Mouse (Mus musculus): ENCODE data around the gene Gatb. TPM values are rescaled to one million over a fixed set of nuclear protein-coding genes. Genes with fewer than 3 reads are reported as not detected.

Gatb gene
- polyA plus RNA-seq, 1 experiment from 2014 or later, result 20.6 TPM

DNA sequence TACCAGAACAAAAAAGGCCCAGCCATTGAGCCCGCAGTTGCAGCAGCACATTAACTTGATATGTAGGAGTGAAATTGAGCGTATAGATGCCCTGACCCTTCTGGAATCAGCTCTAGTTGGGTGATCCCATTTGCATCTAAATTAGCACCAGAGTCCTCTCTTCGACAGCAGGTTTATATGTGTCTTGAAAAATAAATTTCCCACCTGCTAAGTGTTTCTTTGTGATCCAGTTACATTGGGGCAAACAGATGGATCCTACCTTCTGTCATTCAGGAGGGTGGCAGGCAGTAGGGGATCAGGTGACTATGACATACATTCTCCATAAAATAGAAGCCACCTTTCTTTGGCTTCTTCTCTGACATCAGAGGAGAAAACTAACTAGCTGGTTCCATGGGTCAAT lies 121.1 kb downstream of the Gatb start:
- Histone ChIP-seq H3K9me3 (ENCODE audit: control insufficient read depth, low read length) (no peaks in the 10 kb centered on the region), H3K27me3 (replicated peaks; ENCODE audit: control insufficient read depth, insufficient read depth, low read length) (no peaks in the 10 kb centered on the region), H3K4me1 (ENCODE audit: control insufficient read depth, insufficient read depth, low read length) (no peaks in the 10 kb centered on the region), H3K9ac (ENCODE audit: low read depth, low read length) (no peak overlapping the region), H3K4me3 (ENCODE audit: low read depth, low read length) (no peak overlapping the region), H3K36me3 (ENCODE audit: control insufficient read depth, insufficient read depth, low read length) (no peaks in the 10 kb centered on the region), H3K4me2 (ENCODE audit: low read depth, low read length) (no peak overlapping the region), H3K27ac (replicated peaks; ENCODE audit: low read depth, low read length) (no peak overlapping the region)
- DNase-seq (ENCODE audit: low spot score) (no peak), ATAC-seq (ENCODE audit: low read depth) (no peak)
- 71% methylated on average over 3 of the region's 3 CpGs for WGBS

DNA sequence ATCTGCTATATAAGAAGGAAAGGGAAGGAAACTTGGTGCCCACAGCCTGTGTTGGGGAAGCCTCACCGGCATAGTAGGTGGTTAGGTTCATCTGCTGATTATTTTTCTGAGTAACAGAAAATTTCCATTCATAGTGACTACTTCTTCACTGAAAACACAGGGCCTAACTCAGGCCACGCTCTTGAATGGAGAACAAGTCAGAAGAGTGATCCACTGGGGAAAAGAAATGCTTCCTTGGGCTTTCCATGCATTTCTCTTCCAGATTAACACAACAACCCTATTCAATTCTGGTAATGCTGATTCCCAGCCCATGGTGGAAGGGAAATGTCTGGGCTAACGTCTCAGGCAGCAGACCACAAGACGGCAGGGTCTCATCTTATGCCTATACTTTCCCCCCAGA lies 124.6 kb downstream of the Gatb start:
- ATAC-seq (ENCODE audit: low read depth), result no peak
- Histone ChIP-seq H3K27ac (replicated peaks; ENCODE audit: low read depth, low read length) (no peak overlapping the region), H3K9me3 (ENCODE audit: control insufficient read depth, low read length) (no peaks in the 10 kb centered on the region), H3K9ac (ENCODE audit: low read depth, low read length) (no peak overlapping the region), H3K4me1 (ENCODE audit: control insufficient read depth, insufficient read depth, low read length) (no peaks in the 10 kb centered on the region), H3K36me3 (ENCODE audit: control insufficient read depth, insufficient read depth, low read length) (no peaks in the 10 kb centered on the region), H3K27me3 (replicated peaks; ENCODE audit: control insufficient read depth, insufficient read depth, low read length) (0 out of 2 replicates have a peak, but pooled peaks cover 4% of the 10 kb centered on the region), H3K4me3 (ENCODE audit: low read depth, low read length) (no peak overlapping the region), H3K4me2 (ENCODE audit: low read depth, low read length) (no peak overlapping the region)
- 84% methylated on average over 4 of the region's 4 CpGs for WGBS
- DNase-seq (ENCODE audit: low spot score), result no peak

DNA sequence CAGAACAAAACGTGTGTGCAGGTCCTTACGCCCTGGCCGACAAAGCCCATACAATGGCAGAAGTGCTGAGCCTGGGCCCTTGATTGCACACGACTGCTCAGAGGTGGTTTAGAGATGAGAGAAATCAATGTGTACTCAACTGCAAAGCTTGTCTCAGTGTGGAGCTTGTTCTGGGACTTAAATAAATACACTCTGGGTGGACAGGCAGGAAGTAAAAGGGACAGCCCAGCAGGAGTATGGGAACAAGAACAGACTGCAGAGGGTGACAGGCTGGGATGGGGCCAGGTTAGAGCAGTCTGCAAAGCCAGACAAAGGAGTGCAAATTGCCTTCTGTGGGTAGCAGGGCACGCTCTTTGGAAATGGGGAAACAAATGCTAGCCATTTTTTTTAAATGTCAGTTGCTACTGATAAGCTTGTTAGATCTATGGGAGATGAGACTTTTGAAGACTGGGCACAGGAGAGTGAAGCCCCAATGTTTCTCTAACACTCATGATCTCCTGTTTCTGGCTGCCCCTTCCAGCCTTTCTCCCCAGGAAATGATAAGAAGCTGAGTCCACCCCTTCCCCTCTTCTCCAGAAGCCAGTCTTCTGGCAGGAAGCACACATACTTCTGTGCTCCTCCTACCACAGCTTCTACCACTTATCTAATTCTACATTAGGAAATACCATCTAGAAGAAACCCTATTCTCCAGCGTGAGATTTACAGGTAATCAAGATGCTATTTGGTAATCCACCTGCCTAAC lies 129.4 kb downstream of the Gatb start:
- no peak overlapping the region for H3K4me3 ChIP-seq (ENCODE audit: low read depth, low read length)
- H3K27me3 ChIP-seq (replicated peaks; ENCODE audit: control insufficient read depth, insufficient read depth, low read length), result 0 out of 2 replicates have a peak, but pooled peaks cover 4% of the 10 kb centered on the region
- no peak overlapping the region for H3K4me2 ChIP-seq (ENCODE audit: low read depth, low read length)
- H3K4me1 ChIP-seq (ENCODE audit: control insufficient read depth, insufficient read depth, low read length), result no peaks in the 10 kb centered on the region
- H3K36me3 ChIP-seq (ENCODE audit: control insufficient read depth, insufficient read depth, low read length), result no peaks in the 10 kb centered on the region
- DNase-seq (ENCODE audit: low spot score) (no peak), ATAC-seq (ENCODE audit: low read depth) (no peak)
- no peaks in the 10 kb centered on the region for H3K9me3 ChIP-seq (ENCODE audit: control insufficient read depth, low read length)
- H3K27ac ChIP-seq (replicated peaks; ENCODE audit: low read depth, low read length), result no peak overlapping the region
- H3K9ac ChIP-seq (ENCODE audit: low read depth, low read length), result no peak overlapping the region
- whole genome bisulfite sequencing, result 65% methylated on average over 6 of the region's 6 CpGs

Other genes starting within 250 kb of the Gatb start
- 5.6 and 6.5 TPM in 2 replicates for gene Fam160a1, start 243.2 kb downstream of the Gatb start, polyA plus RNA-seq (2014; fragmentation: Nextera tagmentation; extraction: Ambion mirVana)

Measured in embryonic facial prominence, embryonic 14.5 days (tissue).